Mouse (Mus musculus) lung, embryonic 16.5 days (tissue): Measurements from ENCODE around the gene Sprn. TPM values are rescaled to one million over a fixed set of nuclear protein-coding genes. Genes with fewer than 3 reads are reported as not detected.
A peak's percentile ranks its signal among the peaks of the same experiment; 100 is the strongest.
"Not testable (repeated sequence)": the region's sequence is repeated elsewhere in the genome, so short reads cannot be mapped to it uniquely, and the experiment has no call there.

Source experiments
- ATAC-seq: fragments of 200-750 bp; cut with Nextera tagmentation; 2 replicates; pipeline ENCODE4 v1.8.0; 2017; ENCODE audit warnings: low read depth, mild to moderate bottlenecking, moderate library complexity
- H3K27ac ChIP-seq: fragments of 300-500 bp; sonication (generic); 2 replicates; pipeline ENCODE4 v1.5.1; 2014; ENCODE audit warnings: mild to moderate bottlenecking, control low read depth, low read length
- H3K27me3 ChIP-seq: fragments of 300-500 bp; sonication (generic); 2 replicates; pipeline ENCODE4 v1.6.1; 2014; ENCODE audit warnings: low read depth, low read length, mixed read lengths; ENCODE audit not compliant: control insufficient read depth, insufficient read depth
- H3K36me3 ChIP-seq: fragments of 300-500 bp; sonication (generic); 2 replicates; pipeline ENCODE4 v1.6.1; 2014; ENCODE audit warnings: low read length; ENCODE audit not compliant: control insufficient read depth, insufficient read depth
- H3K4me1 ChIP-seq: fragments of 300-500 bp; sonication (generic); replicated peaks from 2 replicates; pipeline ENCODE4 v1.6.1; 2014; ENCODE audit warnings: low read length, mixed read lengths; ENCODE audit not compliant: control insufficient read depth, insufficient read depth
- H3K4me2 ChIP-seq: fragments of 300-500 bp; sonication (generic); 2 replicates; pipeline ENCODE4 v1.6.1; 2014; ENCODE audit warnings: low read depth, low read length, control low read depth
- H3K4me3 ChIP-seq: fragments of 300-500 bp; sonication (generic); 2 replicates; pipeline ENCODE4 v1.5.1; 2014; ENCODE audit warnings: mild to moderate bottlenecking, low read length, control low read depth
- H3K9ac ChIP-seq: fragments of 300-500 bp; sonication (generic); 2 replicates; pipeline ENCODE4 v1.6.1; 2014; ENCODE audit warnings: low read length, control low read depth
- H3K9me3 ChIP-seq: fragments of 300-500 bp; sonication (generic); 2 replicates; pipeline ENCODE4 v1.6.1; 2016; ENCODE audit warnings: low read length; ENCODE audit not compliant: control insufficient read depth
- WGBS: fragments of 180-500 bp; shearing (Covaris S2); extraction: QIAGEN DNeasy Blood & Tissue Kit; methylation state at CpG from one replicate; pipeline ENCODE4 v1.1.7; 2014; 5-methylcytosine and 5-hydroxymethylcytosine counted together
- polyA plus RNA-seq: library from polyadenylated mRNA; unstranded; fragments of >200 nt; fragmentation: Nextera tagmentation; extraction: Ambion mirVana; gene quantifications from 2 replicates; pipeline ENCODE4 v1.2.1, GENCODE M21; 2015

Gene Sprn
- polyA plus RNA-seq, 1 experiment from 2014 or later, result 0.41 TPM

DNA sequence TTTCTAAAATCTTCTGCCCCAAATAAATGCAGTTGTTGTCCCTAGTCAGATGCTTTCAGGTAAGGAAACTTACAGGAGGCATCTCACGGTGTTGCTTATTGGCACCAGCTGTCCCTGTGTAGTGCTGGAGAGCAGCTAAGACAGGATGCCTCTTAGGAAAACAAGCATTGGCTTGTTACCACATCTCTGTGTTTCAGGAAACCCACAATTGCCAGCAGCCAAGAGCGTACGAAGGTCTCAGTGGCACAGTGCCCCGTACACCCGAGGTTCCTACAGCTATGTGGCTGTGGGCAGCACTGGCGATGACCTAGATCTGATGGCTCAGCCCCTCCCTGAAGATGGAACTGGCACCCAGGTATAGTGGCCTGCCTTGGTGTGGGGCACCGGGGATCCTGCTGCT, 22.5 kb downstream of the Sprn start:
- not testable (repeated sequence) for H3K36me3 ChIP-seq, H3K27me3 ChIP-seq, H3K9me3 ChIP-seq, H3K4me2 ChIP-seq, H3K9ac ChIP-seq, H3K4me1 ChIP-seq, ATAC-seq, H3K4me3 ChIP-seq, H3K27ac ChIP-seq
- 91% methylated on average over 7 of the region's 7 CpGs for WGBS

DNA sequence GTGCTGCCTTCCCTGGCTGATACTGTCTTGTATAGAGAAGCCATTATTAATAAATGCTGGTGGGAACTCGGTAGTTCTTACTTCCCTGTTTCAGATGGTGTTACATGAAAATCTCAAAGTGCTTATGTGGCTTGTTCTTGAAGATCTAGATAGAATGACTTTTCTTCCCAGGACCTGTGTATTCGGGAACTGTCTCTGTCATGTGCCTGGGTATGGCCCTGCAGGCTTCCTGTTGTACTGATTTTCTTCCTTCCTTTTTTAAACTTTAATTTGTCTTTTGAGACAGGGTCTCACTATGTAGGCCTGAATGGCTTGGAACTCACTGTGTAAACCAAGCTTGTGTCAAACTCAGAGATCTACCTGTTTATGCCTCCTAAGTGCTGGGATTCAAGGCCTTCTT, 26.8 kb downstream of the Sprn start:
- H3K4me3 ChIP-seq, result no peak overlapping the region
- H3K4me2 ChIP-seq, result no peak overlapping the region
- peaks cover 11% of the 10 kb centered on the region for H3K4me1 ChIP-seq
- H3K9ac ChIP-seq, result no peak overlapping the region
- no peak overlapping the region for H3K27ac ChIP-seq
- no peak for ATAC-seq
- no peaks in the 10 kb centered on the region for H3K27me3 ChIP-seq
- H3K36me3 ChIP-seq, result peaks cover 8% of the 10 kb centered on the region
- H3K9me3 ChIP-seq, result no peaks in the 10 kb centered on the region
- WGBS, result 65% methylated on average over 2 of the region's 2 CpGs

DNA sequence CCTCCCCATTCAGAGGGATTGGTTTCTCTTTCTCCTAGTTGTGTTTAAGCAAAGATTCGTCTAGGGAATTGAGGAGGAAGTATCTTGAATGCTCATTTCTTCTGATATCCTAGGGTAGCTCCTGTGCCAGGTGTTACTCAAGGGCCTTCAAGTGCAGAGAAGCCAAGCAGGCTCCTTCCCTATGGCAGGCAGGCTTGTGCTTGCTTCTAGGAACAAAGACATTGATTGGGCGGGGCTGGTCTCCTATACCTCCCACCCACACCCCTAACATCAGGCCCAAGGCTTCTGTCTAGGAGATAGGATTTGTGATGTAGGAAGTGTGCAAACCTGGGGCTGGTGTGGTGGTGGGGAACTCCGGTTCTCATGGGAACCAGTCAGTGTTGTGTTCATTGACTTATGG, 27.7 kb downstream of the Sprn start:
- Histone ChIP-seq H3K4me3 (0 out of 2 replicates have a peak overlapping the region, but pooled peaks have one; percentile 6), H3K4me1 (peaks cover 11% of the 10 kb centered on the region), H3K27me3 (no peaks in the 10 kb centered on the region), H3K4me2 (peak overlapping the region; percentile 25; the same call in 1 of the 2 replicates), H3K9ac (peak overlapping the region; percentile 32), H3K27ac (no peak overlapping the region), H3K9me3 (no peaks in the 10 kb centered on the region), H3K36me3 (peaks cover 8% of the 10 kb centered on the region)
- 82% methylated on average over 3 of the region's 3 CpGs for WGBS
- ATAC-seq, result no peak

DNA sequence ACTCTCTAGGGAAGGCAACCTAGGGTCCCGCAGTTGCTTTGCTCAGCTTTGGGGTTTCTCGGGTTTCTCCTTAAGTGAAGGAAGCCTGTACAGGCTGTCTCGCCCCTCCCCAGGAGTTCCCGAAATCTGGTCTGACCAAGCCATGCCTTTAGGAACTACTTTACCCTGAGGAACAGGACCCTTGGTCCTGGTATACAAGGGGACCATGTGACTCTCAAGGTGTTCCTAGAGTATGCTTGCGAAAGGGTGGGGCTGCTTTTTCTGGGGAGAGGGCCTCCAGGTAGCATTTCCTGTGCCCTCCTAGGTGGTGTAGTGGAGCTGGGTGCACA, 28.7 kb downstream of the Sprn start:
- ATAC-seq, result no peak; the same call in 1 of the 2 replicates
- Histone ChIP-seq H3K9me3 (no peaks in the 10 kb centered on the region), H3K9ac (peak overlapping the region; percentile 97), H3K4me2 (peak overlapping the region; percentile 89), H3K4me1 (peaks cover 11% of the 10 kb centered on the region), H3K27me3 (no peaks in the 10 kb centered on the region), H3K4me3 (peak overlapping the region; percentile 90), H3K27ac (peak overlapping the region; percentile 81; the same call in 1 of the 2 replicates), H3K36me3 (peaks cover 8% of the 10 kb centered on the region)
- WGBS, result 4% methylated on average over 5 of the region's 5 CpGs

DNA sequence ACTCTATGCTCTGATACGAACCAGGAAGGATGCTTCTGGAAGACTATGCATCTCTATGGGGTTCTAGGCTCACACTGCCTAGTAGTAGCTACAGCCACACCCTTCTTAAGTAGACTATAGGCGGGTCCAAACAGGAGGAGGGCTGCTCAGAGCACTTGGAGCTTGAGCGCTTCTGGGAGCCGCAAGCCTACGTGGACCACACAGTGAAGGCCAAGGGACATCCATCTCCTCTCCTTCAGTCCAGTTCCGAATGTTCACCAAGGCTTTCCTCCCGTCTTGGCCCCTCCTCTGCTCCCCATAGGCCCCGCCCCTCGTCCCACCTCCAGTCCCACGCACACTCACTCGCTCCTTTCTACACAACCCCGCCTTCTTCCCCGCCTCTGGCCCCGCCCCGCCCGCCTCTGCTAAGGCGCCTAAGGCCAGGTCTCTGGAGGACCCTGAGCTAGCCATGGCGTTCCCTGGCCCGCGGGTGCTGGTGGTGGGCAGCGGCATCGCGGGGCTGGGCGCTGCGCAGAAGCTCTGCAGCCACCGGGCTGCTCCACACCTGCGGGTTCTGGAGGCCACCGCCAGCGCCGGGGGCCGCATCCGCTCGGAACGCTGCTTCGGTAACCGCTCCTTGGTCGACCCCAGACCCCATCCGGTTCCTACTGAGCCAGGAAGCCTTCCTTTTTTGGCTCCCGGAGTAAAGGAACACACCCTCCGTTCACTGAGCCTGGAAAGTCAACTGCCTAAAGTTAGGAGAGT, 29.2 kb downstream of the Sprn start:
- H3K9ac ChIP-seq, result peak overlapping the region; percentile 97
- WGBS, result 1% methylated on average over 35 of the region's 40 CpGs

DNA sequence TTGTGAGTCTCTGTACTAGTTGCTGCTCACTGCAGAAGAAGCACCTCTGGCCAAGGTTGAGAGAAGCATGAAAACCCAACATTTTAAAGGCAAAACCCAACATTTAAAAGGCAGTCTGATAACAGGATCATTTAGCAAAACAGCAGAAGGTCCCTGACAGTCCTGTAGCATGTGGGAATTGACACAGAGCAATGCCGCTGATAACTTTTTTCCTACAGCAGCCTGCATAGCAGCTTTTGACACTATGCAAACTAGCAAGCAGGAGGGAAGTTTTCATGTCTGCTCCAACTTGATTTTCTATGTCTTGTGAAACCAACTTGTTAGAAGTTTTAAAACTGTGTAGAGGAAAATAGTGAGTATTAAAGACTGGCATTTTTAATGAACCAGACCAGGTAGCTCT, 30.3 kb downstream of the Sprn start:
- no peak overlapping the region for H3K9ac ChIP-seq
- 95% methylated on average over 1 of the region's 1 CpGs for WGBS
- H3K9me3 ChIP-seq, result no peaks in the 10 kb centered on the region
- no peaks in the 10 kb centered on the region for H3K27me3 ChIP-seq
- H3K27ac ChIP-seq, result no peak overlapping the region
- H3K36me3 ChIP-seq, result no peaks in the 10 kb centered on the region
- H3K4me2 ChIP-seq, result no peak overlapping the region
- no peak for ATAC-seq
- peaks cover 11% of the 10 kb centered on the region for H3K4me1 ChIP-seq
- no peak overlapping the region for H3K4me3 ChIP-seq

More for the DNA sequence above, 29.2 kb downstream of the Sprn start:
- Histone ChIP-seq H3K9me3 (no peaks in the 10 kb centered on the region), H3K36me3 (peaks cover 6% of the 10 kb centered on the region), H3K4me3 (peak overlapping the region; percentile 90), H3K4me1 (peaks cover 11% of the 10 kb centered on the region), H3K27me3 (no peaks in the 10 kb centered on the region), H3K4me2 (peak overlapping the region; percentile 89), H3K27ac (peak overlapping the region; percentile 81)
- peak; percentile 99 for ATAC-seq

DNA sequence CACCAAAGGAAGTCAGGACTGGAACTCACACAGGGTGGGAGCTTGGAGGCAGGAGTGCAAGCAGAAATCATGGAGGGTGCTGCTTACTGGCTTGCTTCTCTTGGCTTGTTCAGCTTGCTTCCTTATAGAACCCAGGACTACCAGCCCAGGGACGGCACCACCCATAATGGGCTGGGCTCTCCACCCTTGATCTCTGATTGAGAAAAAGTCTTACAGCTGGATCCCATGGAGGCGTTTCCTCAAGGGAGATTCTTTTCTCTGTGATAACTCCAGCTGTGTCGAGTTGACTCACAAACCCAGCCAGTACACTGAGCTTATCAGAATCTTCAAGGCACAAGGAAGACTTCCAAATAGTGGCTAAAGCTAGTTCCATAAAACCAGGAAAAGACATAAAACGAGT, 31.9 kb downstream of the Sprn start:
- no peak overlapping the region for H3K9ac ChIP-seq
- H3K4me2 ChIP-seq, result no peak overlapping the region
- H3K36me3 ChIP-seq, result no peaks in the 10 kb centered on the region
- no peak for ATAC-seq
- H3K4me1 ChIP-seq, result peaks cover 11% of the 10 kb centered on the region
- H3K27me3 ChIP-seq, result no peaks in the 10 kb centered on the region
- WGBS, result 24% methylated on average over 4 of the region's 4 CpGs
- no peaks in the 10 kb centered on the region for H3K9me3 ChIP-seq
- no peak overlapping the region for H3K4me3 ChIP-seq
- no peak overlapping the region for H3K27ac ChIP-seq

DNA sequence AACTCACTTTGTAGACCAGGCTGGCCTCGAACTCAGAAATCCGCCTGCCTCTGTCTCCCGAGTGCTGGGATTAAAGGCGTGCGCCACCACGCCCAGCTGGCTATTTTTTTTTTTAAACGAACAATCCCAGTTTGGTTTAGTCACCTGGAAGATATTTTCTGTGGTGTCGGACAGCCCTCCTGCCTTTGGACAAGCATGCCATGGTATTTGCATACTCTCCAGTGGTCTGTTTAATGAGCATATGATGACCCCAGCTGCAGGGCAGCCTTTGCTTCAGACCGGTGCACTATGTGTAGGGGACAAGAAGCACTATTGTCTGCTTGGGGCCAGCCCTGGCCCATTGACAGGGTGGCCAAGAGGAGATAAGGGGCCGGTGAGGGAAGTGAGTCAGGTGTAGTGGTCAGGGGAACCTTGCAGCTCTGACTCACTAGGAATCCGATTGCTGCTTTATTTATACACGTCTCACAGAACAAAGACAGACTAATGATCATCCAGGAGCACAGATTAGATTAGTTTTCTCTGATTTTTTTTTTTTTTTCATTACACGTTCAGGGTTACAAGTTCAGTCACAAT, 33.3 kb downstream of the Sprn start:
- 49% methylated on average over 12 of the region's 13 CpGs for WGBS
- H3K4me2 ChIP-seq, result no peak overlapping the region
- ATAC-seq, result no peak
- no peaks in the 10 kb centered on the region for H3K36me3 ChIP-seq
- no peaks in the 10 kb centered on the region for H3K9me3 ChIP-seq
- H3K9ac ChIP-seq, result no peak overlapping the region
- no peaks in the 10 kb centered on the region for H3K27me3 ChIP-seq
- H3K27ac ChIP-seq, result no peak overlapping the region
- peaks cover 5% of the 10 kb centered on the region; the same call in 1 of the 2 replicates for H3K4me1 ChIP-seq
- no peak overlapping the region for H3K4me3 ChIP-seq

DNA sequence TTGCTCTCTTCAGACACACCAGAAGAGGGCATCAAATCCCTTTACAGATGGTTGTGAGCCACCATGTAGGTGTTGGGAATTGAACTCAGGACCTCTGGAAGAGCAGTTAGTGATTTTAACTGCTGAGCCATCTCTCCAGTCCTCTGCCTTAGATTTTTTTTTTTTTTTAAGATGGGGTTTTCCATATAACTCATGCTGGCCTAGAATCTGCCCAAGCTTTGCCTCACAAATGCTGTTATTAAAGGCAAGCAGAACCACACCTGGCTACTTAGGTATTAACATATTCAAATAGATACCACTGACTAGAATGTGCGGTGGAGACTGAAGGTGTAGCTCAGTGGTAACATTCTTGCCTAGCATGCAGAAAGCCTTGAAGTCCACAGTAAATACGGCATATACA, 34.2 kb downstream of the Sprn start:
- no peak overlapping the region for H3K27ac ChIP-seq
- WGBS, result 88% methylated on average over 2 of the region's 2 CpGs
- no peak overlapping the region for H3K9ac ChIP-seq
- no peaks in the 10 kb centered on the region for H3K9me3 ChIP-seq
- ATAC-seq, result no peak
- H3K36me3 ChIP-seq, result no peaks in the 10 kb centered on the region
- no peak overlapping the region for H3K4me2 ChIP-seq
- no peaks in the 10 kb centered on the region for H3K27me3 ChIP-seq
- H3K4me3 ChIP-seq, result no peak overlapping the region
- H3K4me1 ChIP-seq, result peaks cover 3% of the 10 kb centered on the region; the same call in 1 of the 2 replicates
